Mouse (Mus musculus) small intestine, adult 2 months (tissue): ENCODE measurements around the gene Vti1a.

Experiments used
- CTCF ChIP-seq: fragments of 200-500 bp; IDR thresholded peaks from 2 replicates; pipeline ENCODE4 v1.5.1; 2012; ENCODE audit warnings: low read depth, mild to moderate bottlenecking, control low read depth, inconsistent platforms, low read length, moderate library complexity, mixed read lengths; ENCODE audit not compliant: insufficient replicate concordance, insufficient read length; ENCODE audit errors: extremely low read depth
- POLR2A ChIP-seq: fragments of 200-500 bp; IDR thresholded peaks from 2 replicates; pipeline ENCODE4 v1.6.1; 2012; ENCODE audit warnings: low read depth, mild to moderate bottlenecking, control low read depth, inconsistent platforms, low read length, moderate library complexity

- no peak for TF ChIP-seq CTCF
- no peak for TF ChIP-seq POLR2A
Observed at GRCm38 (mm10) chr19:55556168-55556999, 240.3 kb downstream of the Vti1a start.
